Mouse (Mus musculus) ES-E14 (cell line): ENCODE results near the gene Coro1c.

Source experiments
- HCFC1 ChIP-seq: IDR thresholded peaks from 2 replicates; pipeline ENCODE4 v1.6.1; 2012; ENCODE audit warnings: low read length, inconsistent platforms, borderline replicate concordance; ENCODE audit not compliant: insufficient read depth
- MAFK ChIP-seq: IDR thresholded peaks from 2 replicates; pipeline ENCODE4 v1.6.1; 2014; ENCODE audit warnings: mild to moderate bottlenecking, low read depth, low read length, inconsistent platforms; ENCODE audit not compliant: insufficient read depth
- ZC3H11A ChIP-seq: IDR thresholded peaks from 2 replicates; pipeline ENCODE4 v1.6.1; 2012; ENCODE audit warnings: low read depth, mild to moderate bottlenecking, inconsistent platforms, low read length, borderline replicate concordance
- ZNF384 ChIP-seq: IDR thresholded peaks from 2 replicates; pipeline ENCODE4 v1.6.1; 2012; ENCODE audit warnings: low read depth, low read length, inconsistent platforms

DNA sequence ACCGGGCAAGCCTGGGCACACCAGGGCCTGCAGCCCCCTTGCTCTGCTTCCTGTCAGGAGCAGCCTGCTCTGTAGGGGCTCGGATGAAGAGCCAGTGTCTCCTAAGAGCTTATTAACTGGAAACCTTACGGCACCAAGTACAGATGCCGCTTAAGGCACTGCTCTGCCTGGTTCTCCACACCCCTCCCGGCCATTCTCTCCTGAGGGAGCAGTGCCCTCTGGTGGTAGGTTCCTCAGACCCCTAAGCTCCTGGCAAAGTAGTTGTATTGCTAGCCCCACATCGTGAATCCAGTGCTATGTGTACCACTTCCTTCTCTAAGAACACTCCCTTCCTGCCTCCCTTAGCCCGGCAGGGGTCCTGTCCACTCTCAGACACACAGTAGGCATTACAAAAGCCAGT, 63.8 kb downstream of the Coro1c start:
- TF ChIP-seq MAFK (no peak), ZC3H11A (no peak), ZNF384 (no peak), HCFC1 (no peak)
